Mouse (Mus musculus) intestine, embryonic 14.5 days (tissue): Measurements from ENCODE around the gene Sigmar1. TPM values are rescaled to one million over a fixed set of nuclear protein-coding genes. Genes with fewer than 3 reads are reported as not detected.
A peak's percentile ranks its signal among the peaks of the same experiment; 100 is the strongest.
"Not testable (repeated sequence)": the region's sequence is repeated elsewhere in the genome, so short reads cannot be mapped to it uniquely, and the experiment has no call there.

ENCODE experiments used
- ATAC-seq: fragments of 200-750 bp; cut with Nextera tagmentation; replicated peaks from 2 replicates; pipeline ENCODE4 v1.8.0; 2017; ENCODE audit warnings: low read depth, moderate number of reproducible peaks, moderate TSS enrichment, moderate library complexity; ENCODE audit not compliant: low FRiP score, low TSS enrichment
- DNase-seq: peaks from one replicate; pipeline ENCODE4 v3.0.0-alpha.2; 2018; ENCODE audit warnings: low spot score
- H3K27ac ChIP-seq: fragments of 300-500 bp; sonication (generic); 2 replicates; pipeline ENCODE4 v1.5.1; 2014; ENCODE audit warnings: low read depth, mild to moderate bottlenecking, control low read depth
- H3K27me3 ChIP-seq: fragments of 300-500 bp; sonication (generic); replicated peaks from 2 replicates; pipeline ENCODE4 v1.6.1; 2014; ENCODE audit warnings: low read length, control low read depth; ENCODE audit not compliant: control insufficient read depth, insufficient read depth
- H3K36me3 ChIP-seq: fragments of 300-500 bp; sonication (generic); 2 replicates; pipeline ENCODE4 v1.6.1; 2014; ENCODE audit warnings: low read length, control low read depth; ENCODE audit not compliant: control insufficient read depth, insufficient read depth
- H3K4me1 ChIP-seq: fragments of 300-500 bp; sonication (generic); replicated peaks from 2 replicates; pipeline ENCODE4 v1.6.1; 2014; ENCODE audit warnings: low read length, control low read depth, mixed read lengths; ENCODE audit not compliant: control insufficient read depth, insufficient read depth
- H3K4me2 ChIP-seq: fragments of 300-500 bp; sonication (generic); 2 replicates; pipeline ENCODE4 v1.6.1; 2014; ENCODE audit warnings: low read length
- H3K4me3 ChIP-seq: fragments of 300-500 bp; sonication (generic); 2 replicates; pipeline ENCODE4 v1.5.1; 2014; ENCODE audit warnings: low read depth, low read length, control low read depth, mixed read lengths
- H3K9ac ChIP-seq: fragments of 300-500 bp; sonication (generic); 2 replicates; pipeline ENCODE4 v1.6.1; 2014; ENCODE audit warnings: mild to moderate bottlenecking, low read length
- H3K9me3 ChIP-seq: fragments of 300-500 bp; sonication (generic); 2 replicates; pipeline ENCODE4 v1.6.1; 2016; ENCODE audit warnings: low read length, control low read depth; ENCODE audit not compliant: control insufficient read depth
- WGBS: fragments of 180-500 bp; shearing (Covaris S2); extraction: QIAGEN DNeasy Blood & Tissue Kit; methylation state at CpG from one replicate; pipeline ENCODE4 v1.1.7; 2014; 5-methylcytosine and 5-hydroxymethylcytosine counted together
- polyA plus RNA-seq: library from polyadenylated mRNA; unstranded; fragments of >200 nt; fragmentation: Nextera tagmentation; extraction: Ambion mirVana; gene quantifications from 2 replicates; pipeline ENCODE4 v1.2.1, GENCODE M21; 2014

Gene Sigmar1
- polyA plus RNA-seq, 1 experiment from 2014 or later = 113 TPM

DNA sequence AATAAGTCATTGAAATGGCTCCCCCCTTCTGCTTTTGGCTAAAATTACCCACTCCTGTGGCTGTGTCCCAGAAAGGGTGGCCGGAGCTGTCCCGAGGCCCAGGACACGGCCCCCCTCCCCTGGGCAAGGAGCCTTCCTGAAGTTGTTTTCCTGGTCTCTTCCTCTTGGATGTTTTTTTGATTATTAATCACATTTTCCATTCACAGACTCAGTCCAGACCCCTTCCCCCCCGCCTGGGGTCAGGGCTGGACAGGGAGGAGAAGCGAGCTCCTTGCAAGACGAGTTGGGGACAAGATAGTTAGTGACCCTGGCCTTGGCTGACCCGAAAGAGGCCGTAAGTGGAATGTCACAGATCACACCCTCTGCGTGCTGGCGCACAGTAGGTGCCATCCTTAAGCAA, 56.2 kb downstream of the Sigmar1 start, which contains the start of gene Il11ra1:
TSS of gene Il11ra1 (plus strand) at position 207 of the 400 bp plus-strand sequence.
- not testable (repeated sequence) for H3K27me3 ChIP-seq, H3K36me3 ChIP-seq, H3K4me2 ChIP-seq, H3K4me3 ChIP-seq, H3K9me3 ChIP-seq, H3K4me1 ChIP-seq, H3K27ac ChIP-seq, H3K9ac ChIP-seq, DNase-seq, ATAC-seq
- WGBS = 77% methylated on average over 8 of the region's 10 CpGs

GRCm38 (mm10) chr4:41698421-41699016, 57.4 kb downstream of the Sigmar1 start:
- not testable (repeated sequence) for H3K9ac ChIP-seq, H3K4me1 ChIP-seq, DNase-seq, H3K4me3 ChIP-seq, H3K4me2 ChIP-seq, H3K36me3 ChIP-seq, H3K27ac ChIP-seq, ATAC-seq, H3K9me3 ChIP-seq, H3K27me3 ChIP-seq
- WGBS = 10% methylated on average over 17 of the region's 32 CpGs

DNA sequence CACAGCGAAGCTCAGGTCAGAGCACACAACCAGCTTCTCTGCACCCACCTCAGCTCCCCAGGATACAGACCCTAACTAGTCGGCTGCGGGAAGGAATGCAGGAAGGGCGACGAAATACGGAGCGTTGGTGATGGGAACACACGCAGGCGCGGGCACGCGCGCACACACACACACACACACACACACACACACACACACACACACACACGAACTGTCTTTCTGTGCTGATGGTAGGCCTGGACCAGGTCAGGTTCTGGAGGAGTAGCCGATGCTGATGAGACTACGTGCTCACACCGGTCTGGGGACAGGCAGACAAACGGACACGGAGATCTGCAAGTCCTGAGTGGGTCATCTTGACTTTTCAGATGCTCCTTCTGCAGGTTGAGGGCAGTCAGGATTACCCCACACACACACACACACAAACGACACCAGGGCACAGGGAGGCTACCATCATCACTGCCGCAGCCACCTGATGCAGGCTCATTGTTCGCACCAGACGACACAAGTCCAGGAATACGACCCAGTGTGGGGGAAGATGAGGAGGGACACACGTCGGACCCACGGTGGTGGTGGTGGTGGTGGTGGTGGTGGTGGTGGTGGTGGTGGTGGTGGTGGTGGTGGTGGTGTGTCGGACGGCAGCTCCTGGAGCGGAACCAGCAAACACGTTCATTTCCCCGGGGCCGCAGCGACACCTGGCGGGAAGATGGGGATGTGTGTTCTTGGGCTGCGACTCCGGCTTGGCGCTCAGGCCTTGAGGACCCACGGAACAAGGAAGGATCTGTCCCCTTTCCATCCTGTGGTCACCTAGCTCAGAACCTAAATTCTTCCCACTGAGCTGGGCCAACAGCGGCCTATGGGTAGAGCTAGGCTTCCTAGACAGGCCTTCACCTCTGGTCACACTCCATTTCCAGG, 58.8 kb downstream of the Sigmar1 start, which contains the start of gene Cntfr:
TSS of gene Cntfr (minus strand) at position 160 of the 912 bp plus-strand sequence.
- not testable (repeated sequence) for H3K4me1 ChIP-seq, H3K27ac ChIP-seq, H3K4me2 ChIP-seq, H3K36me3 ChIP-seq, H3K9me3 ChIP-seq, H3K9ac ChIP-seq, H3K27me3 ChIP-seq, H3K4me3 ChIP-seq, ATAC-seq
- DNase-seq = peak; percentile 86
- WGBS = 10% methylated on average over 26 of the region's 40 CpGs

DNA sequence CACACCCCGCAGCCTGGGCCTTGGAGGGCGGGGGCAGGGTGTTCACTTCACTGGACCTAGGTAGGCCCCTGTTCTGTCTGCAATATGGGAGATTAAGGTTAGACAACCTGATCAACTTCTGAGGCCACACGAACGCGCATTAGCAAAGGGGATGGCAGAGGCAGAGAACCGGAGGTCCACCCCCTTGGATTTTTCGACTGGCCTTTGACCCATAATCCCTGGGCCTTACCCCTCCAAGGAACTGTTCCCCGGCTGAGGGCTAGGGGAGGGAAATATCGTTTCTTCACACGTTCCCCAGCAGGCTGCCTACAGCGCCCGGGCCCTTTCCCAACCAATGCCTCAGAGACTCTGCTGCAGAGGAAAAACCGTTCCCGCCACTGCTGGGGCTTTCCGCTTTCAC, 59.5 kb downstream of the Sigmar1 start:
- not testable (repeated sequence) for H3K36me3 ChIP-seq, H3K4me2 ChIP-seq, H3K27me3 ChIP-seq, H3K4me1 ChIP-seq, DNase-seq, H3K9ac ChIP-seq, H3K27ac ChIP-seq, H3K4me3 ChIP-seq, H3K9me3 ChIP-seq, ATAC-seq
- 11% methylated on average over 13 of the region's 15 CpGs for WGBS

DNA sequence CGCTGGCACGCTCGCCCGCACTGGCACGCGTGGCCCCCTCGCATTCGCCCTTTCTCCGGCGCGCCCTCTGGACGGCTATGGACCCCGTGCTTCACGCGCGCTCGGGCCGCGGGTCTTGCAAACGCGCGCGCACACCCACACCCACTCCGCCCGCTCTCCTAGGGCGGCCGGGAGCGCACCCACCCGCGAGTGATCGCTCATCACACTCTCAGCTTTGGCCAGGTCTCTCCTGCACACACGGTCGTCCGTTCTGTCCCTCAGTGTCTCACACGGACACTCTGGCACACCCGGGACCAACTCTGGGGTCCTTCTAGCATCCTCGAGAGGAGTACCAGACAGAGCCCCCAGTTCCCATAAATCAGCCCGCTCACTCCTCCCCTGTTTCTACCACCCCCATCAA, 60.2 kb downstream of the Sigmar1 start:
- ATAC-seq, H3K4me3 ChIP-seq, H3K27me3 ChIP-seq: not testable (repeated sequence)

GRCm38 (mm10) chr4:41693511-41693910, 62.4 kb downstream of the Sigmar1 start:
- not testable (repeated sequence) for H3K4me2 ChIP-seq, H3K9me3 ChIP-seq, ATAC-seq, H3K36me3 ChIP-seq, H3K27ac ChIP-seq, H3K4me3 ChIP-seq, DNase-seq, H3K27me3 ChIP-seq, H3K9ac ChIP-seq, H3K4me1 ChIP-seq
- WGBS = 18% methylated on average over 4 of the region's 4 CpGs

More for the DNA sequence above, 60.2 kb downstream of the Sigmar1 start:
- H3K4me2 ChIP-seq, H3K9ac ChIP-seq, H3K27ac ChIP-seq, H3K36me3 ChIP-seq, DNase-seq, H3K4me1 ChIP-seq, H3K9me3 ChIP-seq: not testable (repeated sequence)
- 5% methylated on average over 12 of the region's 38 CpGs for WGBS

DNA sequence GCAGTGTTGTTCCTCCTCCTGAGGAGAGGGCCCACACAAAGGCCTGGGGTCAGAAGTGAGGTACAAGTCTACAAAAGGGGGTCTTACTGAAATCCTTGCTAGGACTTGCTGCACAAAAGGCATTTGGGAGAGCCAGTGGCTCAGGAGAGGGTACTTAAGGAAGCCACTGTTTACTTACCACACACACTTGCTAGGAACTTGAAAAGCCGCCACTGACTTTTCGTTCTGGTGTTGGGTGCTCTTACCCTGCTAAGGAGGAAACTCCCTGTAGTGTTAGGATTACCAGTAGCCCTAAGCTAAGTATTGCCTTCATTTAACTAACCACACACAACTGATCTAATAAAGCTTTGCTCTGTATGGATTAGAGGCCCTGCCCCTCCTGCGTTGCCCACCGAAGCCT, 65.9 kb downstream of the Sigmar1 start:
- H3K4me1 ChIP-seq, H3K36me3 ChIP-seq, H3K27ac ChIP-seq, H3K4me2 ChIP-seq, DNase-seq, ATAC-seq, H3K9ac ChIP-seq, H3K4me3 ChIP-seq, H3K9me3 ChIP-seq, H3K27me3 ChIP-seq: not testable (repeated sequence)
- WGBS = no CpG with 5 or more reads among the region's 4 CpGs

- not testable (repeated sequence) for ATAC-seq, H3K9ac ChIP-seq, H3K4me1 ChIP-seq, H3K9me3 ChIP-seq, H3K36me3 ChIP-seq, H3K4me2 ChIP-seq, DNase-seq, H3K27ac ChIP-seq, H3K27me3 ChIP-seq, H3K4me3 ChIP-seq
- WGBS = 61% methylated on average over 1 of the region's 1 CpGs
Observed at GRCm38 (mm10) chr4:41688562-41688961, 67.4 kb downstream of the Sigmar1 start.
